Mouse (Mus musculus) stomach, embryonic 16.5 days (tissue): ENCODE results near the gene Ccdc47. TPM values are rescaled to one million over a fixed set of nuclear protein-coding genes. Genes with fewer than 3 reads are reported as not detected.

ENCODE experiments used
- ATAC-seq: fragments of 200-750 bp; cut with Nextera tagmentation; 2 replicates; pipeline ENCODE4 v1.8.0; 2017; ENCODE audit warnings: moderate number of reproducible peaks, moderate TSS enrichment; ENCODE audit not compliant: insufficient read depth, low FRiP score
- H3K27ac ChIP-seq: fragments of 300-500 bp; sonication (generic); 2 replicates; pipeline ENCODE4 v1.5.1; 2014; ENCODE audit warnings: low read length
- H3K27me3 ChIP-seq: fragments of 300-500 bp; sonication (generic); 2 replicates; pipeline ENCODE4 v1.6.1; 2014; ENCODE audit warnings: low read length, control low read depth, mixed read lengths; ENCODE audit not compliant: control insufficient read depth, insufficient read depth
- H3K36me3 ChIP-seq: fragments of 300-500 bp; sonication (generic); 2 replicates; pipeline ENCODE4 v1.6.1; 2014; ENCODE audit warnings: low read length; ENCODE audit not compliant: control insufficient read depth, insufficient read depth
- H3K4me1 ChIP-seq: fragments of 300-500 bp; sonication (generic); 2 replicates; pipeline ENCODE4 v1.6.1; 2014; ENCODE audit warnings: low read length, control low read depth, mixed read lengths; ENCODE audit not compliant: control insufficient read depth, insufficient read depth
- H3K4me2 ChIP-seq: fragments of 300-500 bp; sonication (generic); 2 replicates; pipeline ENCODE4 v1.6.1; 2014; ENCODE audit warnings: low read depth, low read length, mixed read lengths
- H3K4me3 ChIP-seq: fragments of 300-500 bp; sonication (generic); replicated peaks from 2 replicates; pipeline ENCODE4 v1.5.1; 2014; ENCODE audit warnings: mild to moderate bottlenecking, low read length
- H3K9ac ChIP-seq: fragments of 300-500 bp; sonication (generic); 2 replicates; pipeline ENCODE4 v1.6.1; 2014; ENCODE audit warnings: low read length
- H3K9me3 ChIP-seq: fragments of 300-500 bp; sonication (generic); replicated peaks from 2 replicates; pipeline ENCODE4 v1.6.1; 2016; ENCODE audit warnings: low read length, control low read depth; ENCODE audit not compliant: control insufficient read depth
- WGBS: fragments of 180-500 bp; shearing (Covaris S2); extraction: QIAGEN DNeasy Blood & Tissue Kit; methylation state at CpG from one replicate; pipeline ENCODE4 v1.1.7; 2014; 5-methylcytosine and 5-hydroxymethylcytosine counted together
- polyA plus RNA-seq: library from polyadenylated mRNA; unstranded; fragments of >200 nt; fragmentation: Nextera tagmentation; extraction: Ambion mirVana; gene quantifications from 2 replicates; pipeline ENCODE4 v1.2.1, GENCODE M21; 2015

The Ccdc47 gene
- 100 and 112 TPM in 2 replicates for polyA plus RNA-seq

- Histone ChIP-seq H3K9me3 (no peaks in the 10 kb centered on the region), H3K9ac (peak within 1 kb of the TSS; percentile 98), H3K27ac (peak within 1 kb of the TSS; percentile 98), H3K27me3 (no peaks in the 10 kb centered on the region), H3K36me3 (peaks cover 3% of the 10 kb centered on the region; the same call in 1 of the 2 replicates), H3K4me3 (peak within 1 kb of the TSS; percentile 99), H3K4me1 (peaks cover 22% of the 10 kb centered on the region), H3K4me2 (peak within 1 kb of the TSS; percentile 75)
- WGBS = under 1% methylated on average over 46 of the region's 46 CpGs
- peak; percentile 97 for ATAC-seq
Observed at GRCm38 (mm10) chr11:106215927-106216729, at the start of gene Ccdc47. Gene Ccdc47, minus strand, starts transcription at chr11:106216344.

GRCm38 (mm10) chr11:106265570-106265969 lies 49.4 kb upstream of the Ccdc47 start:
- peaks cover 39% of the 10 kb centered on the region for H3K4me1 ChIP-seq
- H3K4me3 ChIP-seq = no peak overlapping the region
- H3K36me3 ChIP-seq = peaks cover 56% of the 10 kb centered on the region
- no peak overlapping the region for H3K27ac ChIP-seq
- ATAC-seq = no peak
- no peak overlapping the region for H3K9ac ChIP-seq
- no peak overlapping the region for H3K4me2 ChIP-seq
- no peaks in the 10 kb centered on the region for H3K9me3 ChIP-seq
- H3K27me3 ChIP-seq = no peaks in the 10 kb centered on the region
- 90% methylated on average over 4 of the region's 4 CpGs for WGBS

GRCm38 (mm10) chr11:106264988-106265387 lies 48.8 kb upstream of the Ccdc47 start:
- no peak overlapping the region for H3K4me2 ChIP-seq
- no peak for ATAC-seq
- no peak overlapping the region for H3K27ac ChIP-seq
- H3K9me3 ChIP-seq = no peaks in the 10 kb centered on the region
- H3K4me3 ChIP-seq = no peak overlapping the region
- no peak overlapping the region for H3K9ac ChIP-seq
- H3K27me3 ChIP-seq = no peaks in the 10 kb centered on the region
- peaks cover 58% of the 10 kb centered on the region for H3K36me3 ChIP-seq
- 88% methylated on average over 15 of the region's 15 CpGs for WGBS
- peaks cover 33% of the 10 kb centered on the region for H3K4me1 ChIP-seq

GRCm38 (mm10) chr11:106263963-106264362 lies 47.8 kb upstream of the Ccdc47 start:
- no peak overlapping the region for H3K4me3 ChIP-seq
- no peak for ATAC-seq
- H3K36me3 ChIP-seq = peaks cover 58% of the 10 kb centered on the region
- no peaks in the 10 kb centered on the region for H3K9me3 ChIP-seq
- no peaks in the 10 kb centered on the region for H3K27me3 ChIP-seq
- no peak overlapping the region for H3K27ac ChIP-seq
- 86% methylated on average over 9 of the region's 9 CpGs for WGBS
- peaks cover 25% of the 10 kb centered on the region for H3K4me1 ChIP-seq
- no peak overlapping the region for H3K9ac ChIP-seq
- H3K4me2 ChIP-seq = no peak overlapping the region

GRCm38 (mm10) chr11:106260826-106261450 lies 44.8 kb upstream of the Ccdc47 start:
- H3K27ac ChIP-seq = no peak overlapping the region
- H3K27me3 ChIP-seq = no peaks in the 10 kb centered on the region
- no peak overlapping the region for H3K4me2 ChIP-seq
- H3K9me3 ChIP-seq = no peaks in the 10 kb centered on the region
- H3K36me3 ChIP-seq = peaks cover 53% of the 10 kb centered on the region
- no peak for ATAC-seq
- peaks cover 18% of the 10 kb centered on the region for H3K4me1 ChIP-seq
- 72% methylated on average over 14 of the region's 14 CpGs for WGBS
- no peak overlapping the region for H3K9ac ChIP-seq
- no peak overlapping the region for H3K4me3 ChIP-seq

- 55% methylated on average over 5 of the region's 5 CpGs for WGBS
- Histone ChIP-seq H3K4me1 (peaks cover 21% of the 10 kb centered on the region), H3K36me3 (peaks cover 20% of the 10 kb centered on the region; the same call in 1 of the 2 replicates), H3K9ac (peak overlapping the region; percentile 88), H3K4me3 (peak overlapping the region; percentile 73), H3K4me2 (peak overlapping the region; percentile 90), H3K27me3 (no peaks in the 10 kb centered on the region), H3K9me3 (no peaks in the 10 kb centered on the region), H3K27ac (no peak overlapping the region)
- no peak for ATAC-seq
Observed at GRCm38 (mm10) chr11:106256775-106257174, 40.6 kb upstream of the Ccdc47 start.

- ATAC-seq = peak; percentile 92
- Histone ChIP-seq H3K9me3 (no peaks in the 10 kb centered on the region), H3K9ac (peak within 1 kb of the TSS; percentile 88), H3K27ac (peak within 1 kb of the TSS; percentile 71), H3K27me3 (no peaks in the 10 kb centered on the region), H3K4me3 (peak within 1 kb of the TSS; percentile 73), H3K36me3 (peaks cover 15% of the 10 kb centered on the region; the same call in 1 of the 2 replicates), H3K4me1 (peaks cover 21% of the 10 kb centered on the region), H3K4me2 (peak within 1 kb of the TSS; percentile 90)
- WGBS = under 1% methylated on average over 42 of the region's 42 CpGs
Observed at GRCm38 (mm10) chr11:106255685-106256451, 39.7 kb upstream of the Ccdc47 start, which contains the start of the genes Ftsj3 and Psmc5. Gene Ftsj3, minus strand, starts transcription at chr11:106256079. Gene Psmc5, plus strand, starts transcription at chr11:106256154.

GRCm38 (mm10) chr11:106255174-106255573 lies 39.0 kb upstream of the Ccdc47 start:
- no peaks in the 10 kb centered on the region for H3K27me3 ChIP-seq
- peak overlapping the region; percentile 90 for H3K4me2 ChIP-seq
- WGBS = 2% methylated on average over 22 of the region's 22 CpGs
- H3K9me3 ChIP-seq = no peaks in the 10 kb centered on the region
- H3K9ac ChIP-seq = peak overlapping the region; percentile 88
- H3K4me1 ChIP-seq = peaks cover 21% of the 10 kb centered on the region
- ATAC-seq = no peak
- H3K4me3 ChIP-seq = peak overlapping the region; percentile 73
- H3K36me3 ChIP-seq = peaks cover 16% of the 10 kb centered on the region; the same call in 1 of the 2 replicates
- H3K27ac ChIP-seq = peak overlapping the region; percentile 55
